Mouse (Mus musculus) frontal cortex, adult 2 months (tissue): ENCODE data around the gene Pcgf3. TPM values are rescaled to one million over a fixed set of nuclear protein-coding genes. Genes with fewer than 3 reads are reported as not detected.
A peak's percentile ranks its signal among the peaks of the same experiment; 100 is the strongest.

ENCODE experiments used
- DNase-seq, 2 experiments: peaks; one replicate each; pipeline ENCODE4 v3.0.0; 2022; ENCODE audit warnings: low spot score in 1 of 2; ENCODE audit errors: extremely low spot score in 1 of 2
- polyA plus RNA-seq: library from polyadenylated mRNA; depleted of rRNA; stranded (reverse); fragments of >200 nt; gene quantifications from 2 replicates; pipeline ENCODE4 v1.2.3, GENCODE M21; 2012; rRNA removed

Pcgf3 gene
- polyA plus RNA-seq = 19.0 and 20.3 TPM in 2 replicates

DNA sequence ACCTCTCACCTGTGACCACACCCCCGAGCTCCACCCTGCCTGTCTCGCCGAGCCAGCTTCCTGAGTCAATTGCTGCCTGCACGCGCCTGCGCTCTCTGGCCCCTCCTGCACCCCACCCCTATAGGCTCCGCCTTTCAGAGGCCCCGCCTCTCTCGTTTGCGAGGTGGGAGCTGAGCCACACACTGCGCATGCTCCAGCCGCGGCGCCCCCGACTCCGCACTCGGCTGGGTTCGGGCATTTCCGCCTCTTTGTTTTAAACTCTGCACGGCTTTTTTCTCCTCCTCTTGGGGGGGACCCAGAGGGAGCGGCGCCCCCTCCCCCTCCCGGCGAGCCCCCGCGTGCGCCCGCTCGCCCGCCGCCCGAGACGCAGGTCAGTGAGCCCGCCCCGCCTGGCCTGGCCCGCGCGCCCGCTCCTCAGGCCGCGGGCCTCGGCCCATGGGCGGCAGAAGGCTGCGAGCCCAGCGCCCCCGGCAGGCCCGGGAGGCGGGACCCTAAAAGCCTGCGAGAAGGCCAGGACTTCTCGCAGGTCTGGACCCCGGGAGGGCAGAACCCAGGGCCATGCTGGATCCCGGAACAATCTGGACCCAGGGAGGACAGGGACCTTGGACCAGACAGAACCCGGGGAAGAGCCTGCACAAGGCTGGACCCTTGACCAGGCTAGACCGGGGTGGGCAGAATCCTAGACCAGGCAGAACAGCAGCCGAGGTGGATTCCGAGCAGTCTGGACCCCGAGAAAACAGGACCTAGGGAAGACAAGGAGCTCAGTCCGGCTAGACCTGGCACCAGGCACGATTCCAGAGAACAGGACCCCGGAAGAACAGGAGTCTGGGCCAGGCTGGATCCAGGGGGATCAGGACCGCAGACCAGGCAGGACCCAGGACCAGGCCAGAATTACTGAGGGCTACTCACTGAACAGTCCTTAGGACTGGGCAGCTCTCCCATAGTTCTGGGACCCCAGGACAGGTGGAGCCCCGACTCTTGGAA, at the start of gene Pcgf3:
Gene Pcgf3, plus strand, starts transcription at position 151 of the 984 bp plus-strand sequence.
- peak; percentile 96 to 97 for DNase-seq

DNA sequence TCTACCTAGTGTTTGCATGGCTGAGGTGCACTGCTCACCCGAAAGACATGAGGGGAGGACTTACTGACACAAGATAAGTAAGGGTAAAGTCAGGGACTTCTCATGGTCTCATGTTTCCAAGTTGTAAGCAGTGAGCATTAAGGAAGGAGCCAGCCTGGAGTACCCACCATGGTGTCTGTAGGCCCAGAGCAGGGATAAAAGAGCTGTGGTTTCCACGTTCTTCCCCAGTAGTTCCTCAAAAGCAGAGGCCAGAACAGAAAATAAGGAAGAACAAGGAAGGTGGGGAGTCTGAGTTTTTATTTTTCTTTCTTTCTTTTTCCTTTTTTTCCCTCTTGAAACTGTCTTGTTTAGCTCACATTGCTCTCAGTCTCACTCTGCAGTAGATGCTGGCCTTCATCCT, 46.3 kb upstream of the Pcgf3 start:
- DNase-seq = no peak

DNA sequence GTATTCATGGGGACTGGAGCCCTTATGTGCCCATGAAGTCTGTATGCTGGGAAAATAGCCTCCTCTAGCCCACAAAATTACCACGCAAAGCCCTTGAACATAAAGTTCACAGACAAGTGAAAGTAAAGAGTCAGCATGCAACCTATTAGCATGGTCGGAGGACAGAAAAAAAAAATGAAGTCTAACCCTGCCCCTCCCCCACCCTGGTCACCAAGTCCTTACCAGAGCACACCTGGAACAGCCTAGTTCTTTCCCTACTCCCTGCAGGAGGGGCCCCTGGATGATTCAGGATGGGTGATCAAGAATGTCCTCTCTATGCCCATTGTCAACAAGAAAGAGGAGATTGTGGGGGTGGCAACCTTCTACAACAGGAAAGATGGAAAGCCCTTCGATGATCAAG, 38.3 kb upstream of the Pcgf3 start:
- DNase-seq = no peak

DNA sequence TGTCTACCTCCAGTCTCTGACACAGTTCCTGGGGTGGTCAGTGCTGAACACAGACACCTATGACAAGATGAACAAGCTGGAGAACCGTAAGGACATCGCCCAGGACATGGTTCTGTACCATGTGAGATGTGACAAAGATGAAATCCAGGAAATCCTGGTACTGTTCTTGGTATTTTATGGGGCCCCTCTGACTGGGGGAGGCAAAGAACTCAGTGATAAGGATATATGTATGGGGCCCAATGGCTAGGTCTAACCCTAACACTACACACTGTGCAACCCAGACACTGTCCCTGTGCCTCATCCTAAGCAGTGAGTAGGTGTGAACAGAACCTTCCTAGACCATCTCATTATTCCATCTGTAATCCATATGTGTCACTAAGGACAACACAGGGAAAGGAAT, 37.6 kb upstream of the Pcgf3 start:
- DNase-seq = no peak

DNA sequence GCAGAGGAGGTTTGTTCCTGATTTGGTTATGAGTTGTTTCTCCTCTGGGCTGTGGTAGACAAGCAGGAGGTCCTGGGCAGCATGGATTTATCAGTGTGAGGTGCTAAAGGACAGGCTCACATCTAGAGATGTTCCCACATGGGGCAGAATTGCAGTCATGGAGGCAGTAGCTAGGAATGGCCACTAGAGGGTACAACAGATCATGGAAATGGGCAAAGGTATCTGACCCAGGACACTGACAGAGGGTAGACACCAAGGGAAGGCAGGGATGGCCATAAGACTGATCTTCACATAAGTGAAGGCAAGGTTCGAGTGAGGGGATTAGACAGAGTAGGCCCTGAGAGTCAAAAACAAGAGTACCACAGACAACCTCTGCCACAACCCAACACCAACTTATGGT, 33.8 kb upstream of the Pcgf3 start:
- DNase-seq = peak in 1 of 2 experiments; percentile 75

DNA sequence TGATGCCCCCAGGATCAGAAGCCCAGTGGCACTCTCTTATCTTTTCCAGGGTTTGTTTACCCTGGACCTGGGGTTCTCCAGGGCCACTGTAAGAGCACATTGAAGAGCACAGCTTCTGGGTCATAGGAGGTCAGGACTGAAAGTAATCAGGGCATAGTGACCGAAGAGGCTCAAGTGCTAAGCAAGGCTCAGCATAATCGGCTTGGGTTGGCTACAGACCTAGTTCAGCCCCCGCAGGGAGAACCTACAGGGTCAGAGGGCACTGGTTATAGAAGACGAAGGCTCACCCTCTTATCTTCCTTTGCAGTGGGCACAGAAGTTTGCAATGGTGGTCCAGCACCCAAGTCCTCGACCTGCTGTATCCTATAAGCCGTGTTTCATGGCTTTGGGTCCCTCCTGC, 29.8 kb upstream of the Pcgf3 start:
- no peak for DNase-seq

DNA sequence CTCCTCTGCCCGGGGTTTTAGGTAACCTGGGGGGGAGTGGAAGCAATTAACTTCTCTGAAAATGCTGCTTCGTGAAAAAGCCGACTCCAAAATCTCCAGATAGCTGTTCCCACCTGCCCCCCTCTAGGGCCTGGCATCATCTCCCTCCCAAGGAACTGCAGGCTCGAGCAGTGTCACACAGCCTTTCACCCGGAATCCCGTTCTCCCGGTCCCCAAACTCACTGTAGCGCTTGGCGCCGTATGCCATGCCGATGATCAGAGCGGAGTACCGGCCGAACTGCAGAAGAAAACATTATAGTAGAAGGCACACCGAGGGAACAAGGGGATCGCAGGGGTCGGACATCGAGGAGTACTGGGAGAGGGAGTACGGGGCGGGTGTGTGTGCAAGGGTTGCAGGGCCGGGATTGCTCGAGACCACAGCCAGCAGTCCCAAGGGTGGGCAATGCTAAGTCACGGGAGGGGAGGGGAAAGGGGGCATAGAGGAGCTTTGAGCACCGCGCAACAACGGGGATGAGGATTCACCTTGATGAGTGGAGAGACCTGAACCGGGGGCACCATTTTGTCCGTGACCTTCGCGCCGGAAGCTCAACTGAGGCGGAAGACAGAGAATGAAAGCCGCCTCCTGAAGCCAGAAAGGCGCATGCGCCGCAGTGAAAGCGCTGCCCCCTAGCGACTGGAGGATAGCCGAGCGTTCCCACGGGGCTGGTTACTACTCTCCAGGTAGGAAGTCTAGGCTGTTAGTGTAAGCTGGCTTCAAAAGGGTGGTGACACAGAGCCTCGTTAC, 27.0 kb upstream of the Pcgf3 start, which contains the start of gene Atp5k:
Gene Atp5k, minus strand, starts transcription at position 645 of the 784 bp plus-strand sequence.
- peak; percentile 88 to 98 for DNase-seq

DNA sequence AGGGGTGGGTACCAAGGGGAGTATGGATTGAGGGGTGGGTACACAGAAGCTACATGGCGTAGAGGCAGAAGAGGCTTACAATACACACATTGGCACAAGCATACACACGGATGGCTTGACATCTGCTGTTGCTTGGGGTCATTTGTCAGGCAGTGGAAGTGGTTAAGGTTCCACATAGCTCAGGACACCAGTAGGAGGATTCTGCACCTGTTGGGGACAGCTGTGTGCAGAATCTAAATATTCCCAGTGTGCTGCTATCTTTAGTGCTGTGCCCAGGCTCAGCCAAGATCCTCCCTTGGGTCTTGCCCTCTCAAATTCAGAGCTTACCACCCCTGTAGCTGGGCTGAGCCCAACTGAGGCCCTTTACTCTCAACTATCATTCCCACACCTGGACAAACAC, 24.9 kb upstream of the Pcgf3 start:
- no peak for DNase-seq

DNA sequence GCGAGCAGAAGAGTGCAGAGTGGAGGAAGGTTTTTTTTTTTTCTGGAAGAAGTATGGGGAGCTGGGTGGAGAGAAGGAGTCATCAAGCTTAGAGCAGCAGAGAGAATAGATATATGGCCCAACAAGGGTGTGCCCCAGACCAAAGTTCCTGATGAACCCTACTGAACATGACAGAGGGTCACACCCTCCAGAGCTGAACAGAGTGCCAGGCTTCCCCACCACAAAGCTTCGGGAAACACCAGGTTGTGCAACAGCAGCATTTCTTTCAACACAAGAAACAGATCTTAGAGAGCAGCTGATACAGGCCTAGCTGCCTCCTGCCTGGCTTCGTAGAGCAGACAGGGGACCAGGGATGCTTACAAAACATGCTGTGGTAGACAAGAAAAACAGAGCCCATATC, 14.1 kb upstream of the Pcgf3 start:
- no peak for DNase-seq

DNA sequence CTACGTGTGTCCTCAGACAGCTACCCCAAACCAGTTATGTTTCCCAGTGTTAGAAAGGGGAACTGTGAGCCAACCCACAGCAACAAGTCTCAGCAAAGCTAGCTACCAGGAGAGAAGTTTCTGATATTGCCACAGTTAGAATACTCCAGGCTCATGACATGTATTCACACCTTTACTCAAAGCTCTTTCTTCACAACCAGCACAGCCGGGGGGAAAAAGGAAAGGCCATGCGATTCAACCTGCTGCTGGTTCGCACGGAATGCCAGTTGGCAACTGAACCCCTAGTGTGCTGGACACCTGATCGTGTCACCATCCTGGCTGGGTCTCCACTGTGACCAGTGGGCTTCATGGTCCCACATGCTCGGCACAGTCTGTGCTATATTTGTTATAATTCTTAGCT, 13.2 kb upstream of the Pcgf3 start:
- DNase-seq = no peak

DNA sequence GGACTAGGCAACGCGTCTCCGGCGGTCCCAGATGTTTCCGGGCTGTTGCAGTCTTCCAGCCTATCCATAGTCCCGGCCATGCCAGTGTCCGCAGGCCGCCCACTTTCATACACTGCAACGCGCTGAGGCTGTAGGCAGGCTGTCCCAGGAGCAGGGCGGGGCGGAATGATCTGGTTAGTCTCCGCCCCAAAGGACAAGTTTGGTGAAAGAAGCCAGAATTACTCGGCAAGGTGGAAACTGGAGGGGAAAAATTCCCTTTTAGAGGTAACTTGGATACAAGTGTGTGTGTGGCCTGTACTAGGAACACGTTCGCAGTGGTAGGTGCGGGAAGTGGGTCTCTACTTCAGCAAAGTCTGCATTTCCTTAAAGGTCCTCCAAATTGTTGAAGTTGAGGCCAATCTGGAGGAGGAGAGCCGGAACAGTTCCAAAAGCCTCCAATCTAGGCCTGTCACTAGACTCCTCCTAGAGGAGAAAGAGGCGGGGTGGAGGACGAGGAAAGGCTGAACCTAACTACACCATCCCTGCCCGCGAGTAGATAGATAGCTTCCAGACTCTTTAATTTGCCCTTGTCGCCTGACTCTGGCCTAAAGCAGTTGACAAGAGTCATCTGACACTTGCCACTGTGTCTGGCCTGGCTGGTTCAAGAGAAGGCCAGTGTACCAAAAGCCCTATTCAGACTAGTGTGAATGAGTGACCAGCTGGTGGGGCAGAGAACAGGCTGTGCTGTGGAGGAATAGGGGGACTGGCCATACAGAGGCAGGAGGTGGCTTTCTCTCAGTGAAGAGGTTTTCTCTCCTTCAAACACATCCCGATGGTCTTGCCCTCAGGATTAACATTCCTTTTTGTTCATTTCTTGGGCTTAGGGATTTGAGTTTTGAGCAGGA, 12.0 kb upstream of the Pcgf3 start, which contains the start of gene Mfsd7a:
Gene Mfsd7a, minus strand, starts transcription at position 107 of the 884 bp plus-strand sequence.
- no peak for DNase-seq

DNA sequence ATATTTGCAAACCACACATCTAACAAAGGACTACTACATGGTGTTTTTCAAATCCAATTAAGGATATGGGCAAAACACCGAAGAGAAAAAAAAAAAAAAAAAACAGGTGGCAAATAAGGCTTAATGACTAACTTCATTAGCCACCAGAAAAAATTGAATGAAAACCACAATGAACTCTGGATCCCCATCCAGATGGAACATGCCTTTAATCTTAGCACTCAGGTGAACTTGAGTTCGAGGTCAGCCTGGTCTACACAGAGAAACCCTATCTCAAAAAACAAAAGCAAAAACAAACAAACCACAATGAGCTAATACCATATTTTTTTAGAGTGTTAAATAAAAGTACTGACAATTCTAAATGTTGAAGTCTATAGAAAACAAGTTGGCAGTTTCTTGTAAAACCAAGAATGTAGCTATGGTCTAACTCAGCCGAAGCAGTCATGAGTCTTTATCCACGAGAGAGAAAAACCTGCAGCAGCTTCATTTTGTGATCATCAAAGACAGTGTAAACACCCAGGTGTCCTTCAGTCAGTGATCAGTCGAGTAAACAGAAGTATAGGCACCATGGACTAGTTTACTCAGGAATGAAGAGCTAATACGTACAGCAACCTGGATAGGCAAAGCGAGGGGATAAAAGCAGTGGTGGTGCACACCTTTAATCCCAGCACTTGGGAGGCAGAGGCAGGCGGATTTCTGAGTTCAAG, 10.0 kb upstream of the Pcgf3 start:
- DNase-seq = no peak

DNA sequence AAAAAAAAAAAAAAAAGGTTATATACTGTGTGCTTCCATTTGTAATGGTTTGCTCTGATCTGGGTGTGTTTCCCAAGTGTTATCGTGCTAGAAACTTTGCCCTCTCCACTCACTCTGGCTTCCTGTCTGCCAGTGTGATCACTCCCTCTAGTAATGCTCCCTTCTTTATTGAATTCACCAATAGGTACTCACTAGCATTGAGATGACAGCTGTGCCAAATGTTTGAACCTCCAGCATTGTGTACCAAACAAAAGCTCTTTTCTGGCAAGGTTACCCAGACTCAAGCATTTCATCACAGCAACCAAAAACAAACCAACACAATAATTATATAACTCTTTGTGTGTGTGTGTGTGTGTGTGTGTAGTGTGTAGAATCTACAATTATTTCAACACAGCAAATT, 9.4 kb upstream of the Pcgf3 start:
- DNase-seq = no peak

DNA sequence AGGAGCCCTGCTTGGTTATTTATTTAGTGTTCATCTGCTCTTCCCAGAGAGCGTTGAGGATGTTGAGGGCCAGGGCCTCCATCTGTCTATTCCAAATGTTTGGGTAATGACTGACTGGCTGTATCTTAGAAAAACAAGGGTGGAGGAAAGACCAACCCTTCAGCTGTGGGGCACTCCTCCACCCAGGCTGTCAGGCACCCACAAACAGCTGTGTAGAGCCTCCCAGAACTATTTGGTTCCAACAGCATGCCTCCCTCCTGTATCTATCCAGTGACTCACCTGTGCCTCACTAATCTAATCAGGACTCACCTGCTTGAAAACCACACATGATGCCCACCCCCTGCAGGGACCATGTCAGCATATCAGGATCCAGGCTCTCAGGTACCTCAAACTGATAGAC, 8.6 kb upstream of the Pcgf3 start:
- DNase-seq = no peak

DNA sequence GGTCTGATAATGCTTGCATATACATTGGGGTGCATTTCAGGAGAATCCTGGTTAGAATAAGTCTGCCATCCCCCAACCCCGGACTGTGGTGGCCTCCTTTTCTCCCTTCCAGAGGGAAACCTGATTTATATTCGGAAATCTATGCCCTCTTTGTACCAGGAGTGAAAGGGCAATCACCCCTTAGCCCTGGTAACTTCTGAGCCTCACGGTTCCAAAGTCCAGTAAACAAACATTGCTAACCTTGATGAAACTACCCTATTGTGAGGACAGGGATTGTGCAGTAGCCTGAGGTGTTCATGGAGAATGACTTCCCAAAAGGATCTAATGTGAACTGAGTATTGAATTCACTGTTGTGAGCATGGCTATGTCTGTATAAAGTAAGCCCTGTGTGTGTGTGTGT, 6.9 kb upstream of the Pcgf3 start:
- DNase-seq = no peak

DNA sequence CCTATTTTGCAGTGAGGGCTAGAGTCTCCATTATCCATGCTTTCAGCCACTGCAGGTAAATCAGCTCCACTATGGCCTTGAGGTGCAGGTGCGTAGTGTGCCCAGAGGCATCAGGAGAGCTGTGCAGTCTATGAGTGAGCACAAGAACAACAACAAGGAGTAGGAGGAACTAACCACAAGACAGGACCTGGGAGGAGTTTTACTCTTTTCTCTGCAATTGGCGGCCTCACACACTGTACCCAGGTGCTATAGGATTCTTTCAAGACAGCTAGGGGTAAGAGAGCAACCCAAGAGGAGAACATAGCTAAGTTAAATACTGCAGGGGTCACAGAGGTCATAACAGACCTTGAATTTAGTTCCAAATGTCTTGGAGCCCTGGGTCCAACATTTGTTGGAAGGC, 2.3 kb upstream of the Pcgf3 start:
- no peak for DNase-seq

DNA sequence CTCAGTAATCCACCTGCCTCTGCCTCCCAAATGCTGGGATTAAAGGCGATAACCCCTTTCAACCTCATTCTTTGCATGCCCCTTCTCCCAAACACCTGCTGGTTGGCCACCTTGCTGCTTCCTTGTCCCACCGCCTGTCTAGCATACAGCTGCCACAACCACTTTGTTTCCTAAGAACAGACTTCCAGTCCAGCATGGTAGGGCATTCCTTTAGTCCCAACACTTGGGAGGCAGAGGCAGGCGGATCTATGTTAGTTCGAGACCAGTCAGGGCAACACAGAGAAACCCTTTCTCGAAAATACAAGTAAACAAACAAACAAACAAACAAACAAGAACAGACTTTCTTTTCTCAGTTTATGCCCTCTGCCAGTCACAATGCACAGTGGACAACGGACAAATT, 571 bp upstream of the Pcgf3 start:
- no peak for DNase-seq

DNA sequence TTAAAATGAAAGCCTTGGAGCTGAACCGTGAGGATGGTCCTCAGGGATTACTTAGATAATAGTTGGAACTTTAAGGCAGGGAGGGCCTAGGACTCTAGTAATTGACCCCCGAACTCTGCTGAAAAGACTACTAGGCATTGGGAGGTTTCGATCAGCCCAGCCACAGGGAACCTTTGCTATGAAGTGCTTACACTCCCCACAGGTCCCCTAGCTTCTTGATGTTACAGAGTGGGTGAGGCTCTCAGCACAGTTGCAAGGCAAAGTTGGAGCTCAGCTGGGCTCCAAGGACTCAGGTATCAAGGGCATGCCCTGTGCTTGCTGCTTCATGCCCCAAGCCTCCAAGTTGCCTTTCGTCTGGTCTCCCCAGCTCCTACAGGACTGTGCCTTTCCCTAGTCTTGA, 1.4 kb downstream of the Pcgf3 start:
- no peak for DNase-seq

DNA sequence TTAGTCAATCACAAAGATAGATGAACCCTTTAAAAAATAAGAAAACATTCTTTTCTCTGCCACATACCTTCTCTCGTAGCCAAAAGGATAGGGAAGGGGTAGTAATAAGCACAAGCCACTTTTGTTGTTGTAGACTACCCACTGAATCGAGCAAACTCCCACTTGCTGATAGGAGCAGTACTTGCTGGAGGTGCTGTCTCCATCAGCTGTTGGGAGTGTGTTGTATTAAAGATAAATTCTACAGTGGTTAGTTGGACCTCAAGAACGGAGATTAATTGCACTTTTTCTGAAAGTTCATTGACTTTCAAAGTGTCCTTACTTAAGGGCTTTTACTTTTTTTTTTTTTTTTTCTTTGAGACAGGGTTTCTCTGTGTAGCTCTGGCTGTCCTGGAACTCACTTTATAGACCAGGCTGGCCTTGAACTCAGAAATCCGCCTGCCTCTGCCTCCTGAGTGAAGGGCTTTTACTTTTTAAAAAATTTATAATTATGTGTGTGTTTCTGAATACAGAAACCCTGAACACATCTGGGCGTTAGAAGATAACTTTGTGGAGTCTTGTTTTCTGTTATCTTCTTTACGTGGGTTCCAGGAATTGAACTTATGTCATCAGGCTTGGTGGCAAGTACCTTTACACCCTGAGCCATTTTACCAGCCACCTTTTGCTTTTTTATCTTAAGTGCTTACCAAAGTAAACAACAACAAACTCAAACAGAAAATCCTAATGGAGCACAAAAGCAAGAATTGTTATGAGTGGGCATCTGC, 4.3 kb downstream of the Pcgf3 start:
- DNase-seq = no peak
